Mouse (Mus musculus): Measurements from ENCODE around the gene Wfdc1.
A peak's percentile ranks its signal among the peaks of the same experiment; 100 is the strongest.

Wfdc1 gene

GRCm38 (mm10) chr8:119694696-119695095, 28.5 kb downstream of the Wfdc1 start:
- no peak for DNase-seq

DNA sequence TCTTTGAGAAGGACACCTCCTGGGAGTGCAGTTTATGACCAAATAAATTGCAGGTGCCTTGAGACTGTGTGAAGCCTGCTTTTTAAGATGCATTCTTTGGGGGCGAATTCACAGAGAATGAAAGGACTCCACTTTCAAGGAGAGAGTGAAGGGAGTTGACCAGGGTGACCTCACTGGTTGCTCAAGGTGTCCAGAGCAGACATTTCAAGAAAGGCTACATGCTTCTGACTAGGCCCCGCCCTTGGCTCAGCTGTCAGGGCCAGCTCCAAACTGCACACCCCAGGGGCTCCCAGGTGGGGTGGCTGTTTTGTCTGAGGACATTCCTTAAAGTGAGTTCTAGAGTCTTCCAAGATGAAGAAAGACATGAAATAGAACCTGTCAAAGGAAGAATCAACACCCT, 31.0 kb downstream of the Wfdc1 start:
- no peak for DNase-seq

GRCm38 (mm10) chr8:119698960-119699359, 32.8 kb downstream of the Wfdc1 start:
- DNase-seq: no peak

- DNase-seq: no peak
Observed at GRCm38 (mm10) chr8:119699549-119700134, 33.5 kb downstream of the Wfdc1 start, which contains the start of gene Atp2c2. Atp2c2 (plus strand) TSS chr8:119700009.

DNA sequence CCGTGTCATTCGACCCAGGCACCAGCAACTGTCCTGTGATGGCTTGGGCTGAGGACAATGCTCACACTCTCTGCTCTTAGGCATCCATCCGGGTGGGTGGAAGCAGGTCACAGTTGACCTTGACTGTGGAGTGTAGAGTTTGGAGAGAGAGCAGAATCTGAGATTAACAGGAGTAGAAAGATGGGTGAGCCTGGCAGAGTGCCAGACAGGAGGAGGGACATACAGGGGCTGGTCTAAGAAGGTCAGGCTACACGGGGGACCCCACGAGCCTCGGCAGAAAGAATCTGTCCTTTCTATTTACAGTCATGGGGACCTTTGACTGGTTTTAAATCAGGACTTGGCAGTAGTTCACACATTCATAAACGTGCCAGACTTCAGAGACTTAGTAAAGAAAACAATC, 36.8 kb downstream of the Wfdc1 start:
- no peak for DNase-seq

GRCm38 (mm10) chr8:119707146-119707545, 41.0 kb downstream of the Wfdc1 start:
- DNase-seq: no peak

GRCm38 (mm10) chr8:119708471-119708870, 42.3 kb downstream of the Wfdc1 start:
- DNase-seq: no peak

DNA sequence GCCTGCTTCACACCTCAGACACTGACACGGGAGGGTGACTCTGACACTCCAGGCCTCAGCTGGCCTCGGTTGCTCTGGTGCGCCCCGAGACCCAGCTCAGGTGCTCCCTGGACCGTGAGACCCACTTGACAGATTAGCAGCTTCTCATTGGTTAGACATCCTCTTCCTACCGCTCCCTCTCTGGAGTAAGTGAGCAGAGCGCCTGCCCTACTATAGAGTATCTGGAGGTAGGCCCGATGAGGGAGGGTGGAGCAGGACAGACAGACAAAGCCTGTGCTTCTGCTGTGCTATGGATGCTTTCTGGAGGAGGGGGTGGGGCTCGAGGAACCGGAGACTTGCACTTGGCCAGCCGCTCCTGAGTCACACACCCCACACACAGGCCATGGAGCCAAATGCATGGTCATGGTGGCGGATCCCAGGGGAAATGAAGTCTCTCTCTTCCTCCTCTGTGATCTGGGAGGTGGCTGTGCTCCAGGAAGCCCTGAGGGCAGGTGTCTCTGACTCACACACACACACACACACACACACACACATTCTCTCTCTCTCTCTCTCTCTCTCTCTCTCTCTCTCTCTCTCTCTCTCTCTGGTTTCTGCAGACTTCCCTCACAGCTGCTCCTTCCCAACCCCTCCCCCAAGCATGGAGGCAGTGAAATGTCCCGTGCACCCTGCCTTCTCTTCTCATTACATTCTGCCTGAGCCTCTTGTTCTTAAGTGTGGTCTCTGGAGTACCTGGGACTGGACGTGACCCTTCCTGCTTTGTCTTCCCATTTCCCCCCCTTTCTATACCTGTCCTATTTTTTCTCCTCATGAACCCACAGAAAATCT, 42.9 kb downstream of the Wfdc1 start:
- DNase-seq: no peak

DNA sequence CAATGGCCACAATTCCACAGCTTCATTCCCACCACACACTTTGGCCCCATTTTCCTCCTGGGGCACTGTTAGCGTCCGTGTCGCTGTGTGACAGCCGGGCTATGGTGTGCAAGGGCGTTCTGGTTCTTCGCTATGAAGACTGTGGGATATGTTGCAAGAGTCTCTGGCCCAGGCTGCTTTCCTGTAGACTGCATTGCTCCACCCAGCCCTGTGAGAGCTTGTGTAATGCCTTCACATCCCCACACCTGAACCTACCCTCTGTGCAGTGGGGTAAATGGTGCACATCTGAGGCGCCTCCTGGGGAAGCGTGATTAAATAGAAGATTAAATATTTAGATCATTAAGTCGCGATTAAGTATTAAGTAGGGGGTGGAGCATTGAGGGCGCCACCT, 43.5 kb downstream of the Wfdc1 start:
- no peak for DNase-seq

DNA sequence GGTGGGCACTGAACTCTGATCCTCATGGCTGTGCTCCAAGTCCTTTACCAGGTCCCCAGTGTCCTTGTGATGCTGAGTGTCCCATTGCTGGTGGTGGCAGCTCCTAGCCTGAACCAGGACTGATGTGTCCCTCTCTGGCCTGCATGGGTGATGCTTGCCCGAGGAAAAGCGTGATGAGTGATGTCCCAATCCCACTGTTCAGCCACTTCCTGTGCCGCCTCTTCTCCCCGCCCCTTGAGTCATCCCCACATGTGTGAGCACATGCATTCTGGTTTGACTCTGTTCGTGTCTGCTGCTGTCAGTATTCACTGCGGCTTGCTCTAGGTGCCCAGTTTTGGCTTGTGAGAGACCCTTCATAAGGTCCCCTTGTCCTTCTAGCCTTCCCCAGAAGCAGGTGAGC, 46.1 kb downstream of the Wfdc1 start:
- DNase-seq: no peak

DNA sequence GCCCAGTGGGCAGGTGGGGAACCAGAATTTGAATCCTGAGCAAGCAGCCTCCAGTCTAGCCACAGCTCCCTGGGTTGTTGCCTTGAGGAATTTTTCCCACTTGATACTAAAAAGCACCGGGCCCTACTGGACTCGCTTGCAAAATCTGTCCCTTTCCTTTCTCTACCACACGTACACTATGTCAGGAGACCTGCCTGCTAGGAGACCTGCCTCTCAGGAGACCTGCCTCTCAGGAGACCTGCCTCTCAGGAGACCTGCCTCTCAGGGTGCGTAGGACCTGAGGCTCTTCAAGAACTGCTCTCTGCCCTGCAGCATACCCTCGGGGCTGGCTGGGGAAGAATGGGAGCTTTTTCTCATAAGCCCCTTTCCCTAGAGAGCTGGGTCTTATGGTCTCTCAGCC, 47.3 kb downstream of the Wfdc1 start:
- no peak for DNase-seq

DNA sequence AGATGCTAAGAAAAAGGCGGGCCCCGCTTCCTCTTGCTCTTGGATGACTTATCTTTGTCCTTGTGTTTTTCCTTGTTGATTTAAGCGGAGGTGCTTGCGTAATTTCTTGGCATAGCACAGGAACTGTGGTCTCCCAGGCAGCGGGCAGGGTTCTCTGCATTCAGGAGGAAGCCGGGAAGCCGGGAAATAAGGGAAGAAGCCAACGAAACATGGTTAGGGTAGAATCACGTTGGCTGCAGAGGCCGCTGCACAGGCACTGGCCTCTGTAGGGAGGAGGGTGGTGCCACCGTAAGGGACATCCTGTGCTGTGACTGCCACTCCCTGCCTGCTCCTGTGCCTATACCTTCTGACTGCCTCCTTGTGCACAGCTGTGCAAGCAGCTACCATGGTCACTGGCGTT, 49.1 kb downstream of the Wfdc1 start:
- no peak for DNase-seq

DNA sequence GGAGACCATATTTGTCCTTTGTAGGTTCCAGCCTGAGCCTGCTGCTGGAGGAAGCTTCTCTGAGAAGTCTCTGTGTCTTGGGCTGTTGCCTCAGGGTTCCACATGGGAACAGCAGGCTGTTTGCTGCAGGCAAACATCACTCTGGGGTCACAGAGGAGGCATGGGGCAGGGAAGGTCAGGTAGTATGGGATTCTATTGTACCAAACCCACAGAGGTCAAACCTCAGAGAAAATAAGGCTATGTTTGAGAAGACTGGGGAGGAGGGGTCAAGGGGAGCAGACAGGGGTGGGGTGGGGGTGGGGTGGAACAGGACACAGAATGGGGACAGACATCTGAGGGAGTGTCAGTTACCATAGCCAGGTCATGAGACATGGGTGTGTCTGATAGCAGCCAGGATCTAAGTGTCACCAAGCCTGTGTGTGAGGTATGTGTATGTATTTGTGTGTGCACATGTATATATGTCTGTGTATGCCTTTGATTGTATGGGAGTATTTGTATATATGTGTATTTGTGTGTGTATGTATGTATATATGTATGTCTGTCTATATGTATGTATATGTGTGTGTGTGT, 50.6 kb downstream of the Wfdc1 start:
- DNase-seq: no peak

DNA sequence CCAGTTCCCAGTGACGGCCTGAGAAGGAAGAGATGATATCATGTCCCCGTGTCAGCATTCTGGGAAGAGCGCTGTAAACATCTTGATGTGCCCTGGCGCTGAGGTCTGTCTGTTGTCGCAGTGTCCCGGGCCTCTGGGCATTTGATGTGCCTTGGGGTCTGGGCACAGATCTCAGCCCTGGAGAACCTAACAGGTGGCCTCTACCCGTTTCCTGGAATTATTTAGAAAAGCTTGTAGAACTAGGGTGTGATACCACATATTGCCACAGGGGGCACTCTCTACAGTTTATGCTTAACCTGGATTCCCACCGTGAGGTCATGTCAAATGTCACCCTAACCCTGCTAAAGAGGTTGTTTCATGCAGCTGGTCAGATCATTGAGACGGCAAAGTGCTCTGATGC, 51.6 kb downstream of the Wfdc1 start:
- DNase-seq: no peak

- DNase-seq: peak; percentile 65
Observed at GRCm38 (mm10) chr8:119719011-119719501, 52.9 kb downstream of the Wfdc1 start.

- no peak for DNase-seq
Observed at GRCm38 (mm10) chr8:119722348-119722747, 56.2 kb downstream of the Wfdc1 start.

DNA sequence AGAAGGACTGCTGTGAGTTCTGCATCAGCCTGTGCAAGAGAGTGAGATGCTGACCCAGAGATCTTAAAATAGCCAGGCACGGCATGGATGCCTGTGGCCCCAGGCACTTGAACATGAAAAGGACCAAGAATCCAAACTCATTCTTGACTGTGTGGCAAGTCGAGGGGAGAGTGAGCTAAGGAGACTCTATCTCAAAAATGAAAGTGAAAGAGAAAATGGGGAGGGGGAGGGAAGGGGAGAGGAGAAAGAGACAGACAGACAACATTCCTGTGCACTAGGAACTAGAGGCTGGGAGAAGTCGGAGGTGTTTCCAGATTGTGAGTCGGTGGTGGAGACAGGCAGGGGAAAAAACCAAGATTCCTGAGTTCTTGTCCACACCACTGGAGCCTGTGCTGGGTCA, 57.5 kb downstream of the Wfdc1 start:
- no peak for DNase-seq

- no peak for DNase-seq
Observed at GRCm38 (mm10) chr8:119724596-119724995, 58.4 kb downstream of the Wfdc1 start.

GRCm38 (mm10) chr8:119727093-119727492, 60.9 kb downstream of the Wfdc1 start:
- DNase-seq: no peak

- no peak for DNase-seq
Observed at GRCm38 (mm10) chr8:119728351-119728895, 62.3 kb downstream of the Wfdc1 start.

DNA sequence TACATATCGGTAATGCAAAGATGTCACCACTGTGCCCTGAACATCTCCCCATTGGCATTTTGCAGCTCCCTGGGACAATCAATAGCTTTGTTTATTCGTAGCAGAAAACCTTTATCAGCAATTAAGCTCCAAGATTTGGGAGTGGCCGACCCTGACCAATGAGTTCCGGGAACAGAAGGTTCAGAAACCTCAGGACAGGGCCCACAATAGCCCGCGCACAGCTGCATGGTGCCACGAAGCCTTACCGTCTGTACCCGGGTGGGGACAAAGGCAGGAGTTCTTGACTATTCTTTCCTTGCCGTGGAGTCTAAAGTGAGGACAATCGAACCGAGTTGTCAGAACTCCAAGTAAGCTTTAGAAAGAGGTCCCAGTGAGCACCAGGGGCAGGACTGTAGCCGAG, 65.9 kb downstream of the Wfdc1 start:
- DNase-seq: no peak

- DNase-seq: no peak
Observed at GRCm38 (mm10) chr8:119736348-119736917, 70.3 kb downstream of the Wfdc1 start.

Data from right cerebral cortex, adult 18-20 months (tissue).